Mouse (Mus musculus) neural tube, embryonic 13.5 days (tissue): ENCODE data around the gene Flt1. TPM values are rescaled to one million over a fixed set of nuclear protein-coding genes. Genes with fewer than 3 reads are reported as not detected.

Experiments used
- ATAC-seq: fragments of 200-750 bp; cut with Nextera tagmentation; 2 replicates; pipeline ENCODE4 v1.8.0; 2017; ENCODE audit warnings: low read depth, mild to moderate bottlenecking, moderate TSS enrichment, moderate library complexity
- H3K27ac ChIP-seq: fragments of 300-500 bp; sonication (generic); replicated peaks from 2 replicates; pipeline ENCODE4 v1.5.1; 2015; ENCODE audit warnings: moderate library complexity, mild to moderate bottlenecking, inconsistent platforms
- H3K27me3 ChIP-seq: fragments of 300-500 bp; sonication (generic); 2 replicates; pipeline ENCODE4 v1.6.1; 2015; ENCODE audit warnings: mild to moderate bottlenecking, inconsistent platforms
- H3K36me3 ChIP-seq: fragments of 300-500 bp; sonication (generic); 2 replicates; pipeline ENCODE4 v1.6.1; 2015; ENCODE audit warnings: mild to moderate bottlenecking, inconsistent platforms
- H3K4me1 ChIP-seq: fragments of 300-500 bp; sonication (generic); replicated peaks from 2 replicates; pipeline ENCODE4 v1.6.1; 2015; ENCODE audit warnings: inconsistent platforms
- H3K4me2 ChIP-seq: fragments of 300-500 bp; sonication (generic); 2 replicates; pipeline ENCODE4 v1.6.1; 2015; ENCODE audit warnings: inconsistent platforms, mild to moderate bottlenecking, moderate library complexity
- H3K4me3 ChIP-seq: fragments of 300-500 bp; sonication (generic); 2 replicates; pipeline ENCODE4 v1.5.1; 2015; ENCODE audit warnings: mild to moderate bottlenecking, inconsistent platforms
- H3K9ac ChIP-seq: fragments of 300-500 bp; sonication (generic); 2 replicates; pipeline ENCODE4 v1.6.1; 2015; ENCODE audit warnings: moderate library complexity, mild to moderate bottlenecking, inconsistent platforms
- H3K9me3 ChIP-seq: fragments of 300-500 bp; sonication (generic); 2 replicates; pipeline ENCODE4 v1.6.1; 2016; ENCODE audit warnings: inconsistent platforms
- WGBS: fragments of 180-500 bp; shearing (Covaris S2); methylation state at CpG from one replicate; pipeline ENCODE4 v1.1.7; 2015; 5-methylcytosine and 5-hydroxymethylcytosine counted together
- polyA plus RNA-seq: library from polyadenylated mRNA; unstranded; fragments of >200 nt; fragmentation: Nextera tagmentation; extraction: Ambion mirVana; gene quantifications from 2 replicates; pipeline ENCODE4 v1.2.1, GENCODE M21; 2015

Flt1 gene
- polyA plus RNA-seq, 1 experiment from 2014 or later, result 12.3 TPM

GRCm38 (mm10) chr5:147655761-147656160 is 70.0 kb downstream of the Flt1 start:
- no peaks in the 10 kb centered on the region for H3K36me3 ChIP-seq
- no peak overlapping the region for H3K27ac ChIP-seq
- H3K4me1 ChIP-seq, result no peaks in the 10 kb centered on the region
- H3K9ac ChIP-seq, result no peak overlapping the region
- H3K9me3 ChIP-seq, result peaks cover 6% of the 10 kb centered on the region; the same call in 1 of the 2 replicates
- H3K4me3 ChIP-seq, result no peak overlapping the region
- no peaks in the 10 kb centered on the region for H3K27me3 ChIP-seq
- WGBS, result 84% methylated on average over 7 of the region's 7 CpGs
- H3K4me2 ChIP-seq, result no peak overlapping the region
- ATAC-seq, result no peak

GRCm38 (mm10) chr5:147651233-147651632 is 74.6 kb downstream of the Flt1 start:
- no peak for ATAC-seq
- WGBS, result 87% methylated on average over 14 of the region's 14 CpGs
- no peaks in the 10 kb centered on the region for H3K36me3 ChIP-seq
- H3K9me3 ChIP-seq, result peaks cover 6% of the 10 kb centered on the region; the same call in 1 of the 2 replicates
- H3K27me3 ChIP-seq, result no peaks in the 10 kb centered on the region
- H3K4me2 ChIP-seq, result no peak overlapping the region
- no peak overlapping the region for H3K9ac ChIP-seq
- H3K27ac ChIP-seq, result no peak overlapping the region
- no peaks in the 10 kb centered on the region for H3K4me1 ChIP-seq
- no peak overlapping the region for H3K4me3 ChIP-seq

- no peak overlapping the region for H3K9ac ChIP-seq
- WGBS, result 84% methylated on average over 14 of the region's 14 CpGs
- no peaks in the 10 kb centered on the region for H3K27me3 ChIP-seq
- H3K36me3 ChIP-seq, result no peaks in the 10 kb centered on the region
- no peak overlapping the region for H3K4me2 ChIP-seq
- no peak overlapping the region for H3K4me3 ChIP-seq
- no peak for ATAC-seq
- H3K9me3 ChIP-seq, result no peaks in the 10 kb centered on the region
- H3K4me1 ChIP-seq, result peaks cover 8% of the 10 kb centered on the region; the same call in 1 of the 2 replicates
- H3K27ac ChIP-seq, result 0 out of 2 replicates have a peak overlapping the region, but pooled peaks have one; percentile 23
Observed at GRCm38 (mm10) chr5:147646351-147646929, 79.4 kb downstream of the Flt1 start.

GRCm38 (mm10) chr5:147645001-147645645 is 80.7 kb downstream of the Flt1 start:
- Histone ChIP-seq H3K9ac (no peak overlapping the region), H3K4me3 (no peak overlapping the region), H3K36me3 (no peaks in the 10 kb centered on the region), H3K27me3 (no peaks in the 10 kb centered on the region), H3K4me2 (no peak overlapping the region), H3K27ac (no peak overlapping the region), H3K4me1 (peaks cover 8% of the 10 kb centered on the region; the same call in 1 of the 2 replicates), H3K9me3 (no peaks in the 10 kb centered on the region)
- ATAC-seq, result 0 out of 2 replicates have a peak, but pooled peaks have one; percentile 43
- WGBS, result 61% methylated on average over 12 of the region's 12 CpGs

- H3K36me3 ChIP-seq, result no peaks in the 10 kb centered on the region
- peaks cover 12% of the 10 kb centered on the region; the same call in 1 of the 2 replicates for H3K4me1 ChIP-seq
- H3K4me3 ChIP-seq, result no peak overlapping the region
- no peaks in the 10 kb centered on the region for H3K9me3 ChIP-seq
- H3K27ac ChIP-seq, result no peak overlapping the region
- no peak for ATAC-seq
- H3K9ac ChIP-seq, result no peak overlapping the region
- H3K4me2 ChIP-seq, result no peak overlapping the region
- WGBS, result 57% methylated on average over 7 of the region's 7 CpGs
- no peaks in the 10 kb centered on the region for H3K27me3 ChIP-seq
Observed at GRCm38 (mm10) chr5:147641452-147641851, 84.4 kb downstream of the Flt1 start.

- Histone ChIP-seq H3K4me3 (no peak overlapping the region), H3K27ac (no peak overlapping the region), H3K27me3 (no peaks in the 10 kb centered on the region), H3K9ac (no peak overlapping the region), H3K4me1 (peaks cover 6% of the 10 kb centered on the region; the same call in 1 of the 2 replicates), H3K36me3 (no peaks in the 10 kb centered on the region), H3K4me2 (no peak overlapping the region), H3K9me3 (no peaks in the 10 kb centered on the region)
- no peak for ATAC-seq
- 89% methylated on average over 5 of the region's 5 CpGs for WGBS
Observed at GRCm38 (mm10) chr5:147639940-147640339, 85.9 kb downstream of the Flt1 start.

- Histone ChIP-seq H3K4me1 (peaks cover 4% of the 10 kb centered on the region; the same call in 1 of the 2 replicates), H3K36me3 (no peaks in the 10 kb centered on the region), H3K4me2 (no peak overlapping the region), H3K27ac (no peak overlapping the region), H3K27me3 (no peaks in the 10 kb centered on the region), H3K9ac (no peak overlapping the region), H3K4me3 (no peak overlapping the region), H3K9me3 (no peaks in the 10 kb centered on the region)
- WGBS, result 89% methylated on average over 3 of the region's 3 CpGs
- no peak for ATAC-seq
Observed at GRCm38 (mm10) chr5:147636676-147637075, 89.1 kb downstream of the Flt1 start.

- Histone ChIP-seq H3K4me1 (peaks cover 4% of the 10 kb centered on the region; the same call in 1 of the 2 replicates), H3K4me2 (no peak overlapping the region), H3K36me3 (no peaks in the 10 kb centered on the region), H3K27ac (no peak overlapping the region), H3K9ac (no peak overlapping the region), H3K27me3 (no peaks in the 10 kb centered on the region), H3K4me3 (no peak overlapping the region), H3K9me3 (no peaks in the 10 kb centered on the region)
- WGBS, result 74% methylated on average over 8 of the region's 8 CpGs
- no peak for ATAC-seq
Observed at GRCm38 (mm10) chr5:147635883-147636282, 89.9 kb downstream of the Flt1 start.

- H3K36me3 ChIP-seq, result no peaks in the 10 kb centered on the region
- no peak for ATAC-seq
- H3K27me3 ChIP-seq, result no peaks in the 10 kb centered on the region
- WGBS, result 21% methylated on average over 11 of the region's 11 CpGs
- no peak overlapping the region for H3K4me3 ChIP-seq
- no peak overlapping the region for H3K27ac ChIP-seq
- peaks cover 4% of the 10 kb centered on the region; the same call in 1 of the 2 replicates for H3K4me1 ChIP-seq
- no peaks in the 10 kb centered on the region for H3K9me3 ChIP-seq
- peak overlapping the region; percentile 19; the same call in 1 of the 2 replicates for H3K4me2 ChIP-seq
- no peak overlapping the region for H3K9ac ChIP-seq
Observed at GRCm38 (mm10) chr5:147634016-147634415, 91.8 kb downstream of the Flt1 start.

- Histone ChIP-seq H3K4me1 (peaks cover 4% of the 10 kb centered on the region; the same call in 1 of the 2 replicates), H3K27me3 (no peaks in the 10 kb centered on the region), H3K9ac (no peak overlapping the region), H3K9me3 (no peaks in the 10 kb centered on the region), H3K27ac (no peak overlapping the region), H3K36me3 (no peaks in the 10 kb centered on the region), H3K4me3 (no peak overlapping the region), H3K4me2 (no peak overlapping the region)
- no peak for ATAC-seq
- WGBS, result 82% methylated on average over 4 of the region's 4 CpGs
Observed at GRCm38 (mm10) chr5:147632716-147633115, 93.1 kb downstream of the Flt1 start.

- Histone ChIP-seq H3K4me2 (no peak overlapping the region), H3K27me3 (no peaks in the 10 kb centered on the region), H3K9ac (no peak overlapping the region), H3K4me3 (no peak overlapping the region), H3K36me3 (no peaks in the 10 kb centered on the region), H3K27ac (no peak overlapping the region), H3K9me3 (no peaks in the 10 kb centered on the region), H3K4me1 (no peaks in the 10 kb centered on the region)
- no peak for ATAC-seq
- 82% methylated on average over 17 of the region's 17 CpGs for WGBS
Observed at GRCm38 (mm10) chr5:147630426-147631290, 95.2 kb downstream of the Flt1 start.

- H3K4me2 ChIP-seq, result no peak overlapping the region
- WGBS, result 65% methylated on average over 2 of the region's 2 CpGs
Observed at GRCm38 (mm10) chr5:147626944-147627343, 98.9 kb downstream of the Flt1 start.

More at GRCm38 (mm10) chr5:147626944-147627343, 98.9 kb downstream of the Flt1 start:
- no peak overlapping the region for H3K27ac ChIP-seq
- H3K36me3 ChIP-seq, result no peaks in the 10 kb centered on the region
- H3K4me1 ChIP-seq, result no peaks in the 10 kb centered on the region
- no peak overlapping the region for H3K9ac ChIP-seq
- H3K27me3 ChIP-seq, result no peaks in the 10 kb centered on the region
- no peak overlapping the region for H3K4me3 ChIP-seq
- no peaks in the 10 kb centered on the region for H3K9me3 ChIP-seq
- ATAC-seq, result no peak
